Mouse (Mus musculus): ENCODE data around the gene Csnk2b. TPM values are rescaled to one million over a fixed set of nuclear protein-coding genes. Genes with fewer than 3 reads are reported as not detected.

Gene Csnk2b
- total RNA-seq, 2 experiments from 2014 or later: 186 to 187 TPM

DNA sequence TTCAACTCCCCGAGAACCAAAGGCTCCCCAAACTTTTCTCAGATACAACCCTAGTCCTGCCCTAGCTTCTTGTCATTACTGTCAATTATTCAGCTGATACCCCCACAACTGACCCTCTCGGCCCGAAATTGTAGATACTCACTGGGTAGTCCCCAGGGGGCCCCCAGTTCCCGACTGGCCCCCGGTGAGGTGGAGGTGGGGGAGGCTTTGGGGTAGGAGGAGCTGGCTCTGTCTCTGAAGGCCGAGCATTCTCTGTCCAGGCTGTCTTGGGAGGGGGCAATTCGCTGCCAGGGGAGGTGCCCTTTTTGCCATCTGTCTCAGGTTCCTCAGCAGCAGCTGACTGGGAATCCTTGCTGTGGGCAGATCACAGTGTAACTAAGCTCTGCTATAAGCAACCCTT, 37.8 kb upstream of the Csnk2b start:
- no peak overlapping the region for H3K4me3 ChIP-seq
- no peak for TF ChIP-seq CTCF (IDR thresholded peaks at IDR 0.05)
- intact Hi-C loops (cut with DNase I): no loop called here

DNA sequence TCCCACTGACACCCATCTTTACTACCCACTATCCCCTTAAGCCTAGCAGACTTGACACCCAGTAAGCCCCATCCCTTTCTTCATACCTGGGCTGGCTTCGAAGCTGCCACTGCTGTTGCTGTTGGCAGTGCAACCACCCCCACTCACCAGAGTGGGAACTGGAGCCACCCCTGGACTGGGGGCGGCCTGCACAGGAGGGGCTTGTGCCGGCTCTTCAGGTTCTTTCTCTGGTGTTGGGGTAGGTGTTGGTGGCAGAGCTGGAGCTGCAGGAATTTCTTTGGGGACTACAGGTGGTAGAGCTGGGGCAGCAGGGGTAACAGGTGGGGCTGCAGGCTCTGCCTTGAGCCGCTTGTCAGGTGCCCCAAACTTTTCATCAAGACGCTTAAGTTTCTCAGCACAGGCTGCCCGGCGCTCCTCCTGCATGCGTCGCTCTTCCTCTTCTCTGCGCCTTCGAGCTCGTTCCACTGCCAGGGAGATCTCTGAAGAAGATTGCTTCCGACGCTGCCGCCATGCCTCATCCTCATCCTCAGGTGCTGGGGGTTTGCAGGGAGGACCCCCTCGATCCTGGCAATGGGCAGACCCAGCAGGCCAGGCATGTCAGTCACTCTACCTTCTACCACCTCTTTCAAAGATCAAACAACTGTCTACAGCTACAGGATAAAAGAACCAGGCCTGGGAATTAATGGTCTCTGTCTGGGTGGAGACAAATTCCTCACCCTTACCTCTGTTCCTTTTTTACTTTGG, 37.2 kb upstream of the Csnk2b start:
- no peak overlapping the region for H3K27ac ChIP-seq
- H3K4me3 ChIP-seq: no peak overlapping the region
- no peak for TF ChIP-seq CTCF (IDR thresholded peaks at IDR 0.05)
- no peak for DNase-seq
- intact Hi-C loops (cut with DNase I): no loop called here

More for the DNA sequence above, 37.8 kb upstream of the Csnk2b start:
- H3K27ac ChIP-seq: no peak overlapping the region
- DNase-seq: no peak

DNA sequence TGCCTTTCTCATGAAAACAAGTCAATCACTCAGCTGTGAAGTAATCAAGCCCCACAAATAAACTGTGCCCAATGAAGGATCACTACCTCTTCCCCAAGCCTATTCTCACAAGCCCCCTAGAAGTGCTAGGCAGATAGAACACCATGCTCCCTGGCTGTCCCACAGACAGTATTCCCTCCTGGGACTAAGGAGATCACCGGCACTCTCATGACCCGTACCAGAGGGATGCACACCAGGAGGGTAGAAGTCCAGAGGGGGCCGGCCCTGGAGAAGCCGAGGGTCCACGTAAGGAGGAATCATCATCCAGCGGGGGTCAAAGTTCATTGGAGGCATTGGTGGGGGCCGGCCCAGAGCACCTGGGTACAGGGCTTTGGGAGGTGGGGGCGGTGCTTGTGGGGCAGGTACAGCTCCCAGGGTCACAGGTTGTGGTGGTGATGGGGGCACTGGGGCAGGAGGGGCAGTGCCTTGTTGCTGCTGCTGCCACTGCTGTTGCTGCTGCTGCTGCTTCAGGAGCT, 35.9 kb upstream of the Csnk2b start:
- Histone ChIP-seq H3K4me3 (no peak overlapping the region), H3K27ac (no peak overlapping the region)
- DNase-seq: no peak
- TF ChIP-seq CTCF (IDR thresholded peaks at IDR 0.05): no peak
- intact Hi-C loops (cut with DNase I): no loop called here

- intact Hi-C loops (cut with DNase I): no loop called here
- DNase-seq: no peak
- H3K4me3 ChIP-seq: no peak overlapping the region
- H3K27ac ChIP-seq: no peak overlapping the region
- TF ChIP-seq CTCF (IDR thresholded peaks at IDR 0.05): no peak
Measured at GRCm38 (mm10) chr17:35157254-35157653, 35.4 kb upstream of the Csnk2b start.

GRCm38 (mm10) chr17:35156461-35157200, 34.8 kb upstream of the Csnk2b start:
- TF ChIP-seq CTCF (IDR thresholded peaks at IDR 0.05): no peak
- intact Hi-C loops (cut with DNase I): no loop called here
- no peak overlapping the region for H3K4me3 ChIP-seq
- no peak overlapping the region for H3K27ac ChIP-seq
- no peak for DNase-seq

DNA sequence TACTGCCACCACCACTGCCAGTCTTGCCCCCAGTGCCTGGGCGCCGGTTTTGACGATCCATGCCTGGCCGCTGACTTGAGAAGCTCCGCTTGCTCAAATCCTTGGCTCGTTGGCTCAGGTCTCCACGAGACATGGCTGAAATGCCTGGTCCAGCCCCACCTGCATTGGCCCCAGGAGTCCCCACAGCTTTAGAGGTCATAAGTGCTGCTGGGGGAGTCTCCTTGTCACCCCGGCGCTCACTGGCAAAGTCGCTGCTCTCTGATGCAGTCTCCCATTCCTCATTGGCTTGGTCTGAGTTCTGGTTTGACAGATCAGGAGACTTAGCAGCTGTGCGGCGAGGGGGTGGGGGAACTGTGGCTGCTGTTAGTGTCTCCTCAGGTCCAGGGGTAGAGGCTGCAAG, 33.6 kb upstream of the Csnk2b start:
- no peak for DNase-seq
- Histone ChIP-seq H3K4me3 (no peak overlapping the region), H3K27ac (no peak overlapping the region)
- no peak for TF ChIP-seq CTCF (IDR thresholded peaks at IDR 0.05)
- intact Hi-C loops (cut with DNase I): no loop called here

- DNase-seq: no peak
- TF ChIP-seq CTCF (IDR thresholded peaks at IDR 0.05): no peak
- no peak overlapping the region for H3K4me3 ChIP-seq
- intact Hi-C loops (cut with DNase I): no loop called here
- H3K27ac ChIP-seq: no peak overlapping the region
Measured at GRCm38 (mm10) chr17:35154616-35155015, 32.8 kb upstream of the Csnk2b start.

DNA sequence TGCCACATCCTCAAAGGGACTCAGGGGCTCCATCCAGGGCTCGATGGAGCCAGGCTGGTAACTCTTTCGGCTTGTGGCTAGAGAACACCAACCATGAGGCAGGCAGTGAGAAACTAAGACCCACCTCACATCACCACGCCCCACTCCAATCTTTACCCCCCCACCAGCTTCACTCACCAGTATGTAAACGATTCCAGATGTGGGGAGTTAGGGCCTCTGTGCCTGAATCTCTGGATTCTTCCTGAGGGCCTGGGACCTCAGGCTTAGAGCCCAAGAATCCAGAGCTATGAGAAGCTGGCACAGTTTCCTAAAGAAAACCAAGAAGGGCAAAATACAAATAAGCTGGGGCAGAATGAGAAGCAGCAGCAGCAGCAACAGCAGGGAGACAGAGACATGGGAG, 32.1 kb upstream of the Csnk2b start:
- intact Hi-C loops (cut with DNase I): no loop called here
- DNase-seq: no peak
- Histone ChIP-seq H3K27ac (no peak overlapping the region), H3K4me3 (no peak overlapping the region)
- no peak for TF ChIP-seq CTCF (IDR thresholded peaks at IDR 0.05)

DNA sequence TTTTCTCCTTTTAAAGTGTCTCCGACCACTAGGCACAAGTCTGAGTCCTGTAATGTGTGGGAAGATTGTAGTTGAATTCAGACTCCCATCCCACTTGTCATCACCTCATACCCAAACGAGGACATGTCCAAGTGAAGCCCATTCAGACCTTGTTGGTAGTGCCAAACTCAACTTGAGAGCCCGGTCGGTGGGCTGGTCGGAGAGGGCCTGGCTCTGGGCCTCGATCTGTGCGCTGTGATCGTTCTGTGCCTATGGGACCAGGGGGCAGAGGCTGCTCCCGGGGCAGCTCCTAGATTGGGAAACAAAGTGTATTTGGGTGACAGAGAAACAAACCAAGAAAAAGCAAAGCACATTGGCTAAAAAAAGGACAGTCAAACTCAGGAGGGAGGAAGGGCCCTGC, 31.2 kb upstream of the Csnk2b start:
- no peak overlapping the region for H3K4me3 ChIP-seq
- intact Hi-C loops (cut with DNase I): no loop called here
- TF ChIP-seq CTCF (IDR thresholded peaks at IDR 0.05): no peak
- no peak for DNase-seq
- no peak overlapping the region for H3K27ac ChIP-seq

DNA sequence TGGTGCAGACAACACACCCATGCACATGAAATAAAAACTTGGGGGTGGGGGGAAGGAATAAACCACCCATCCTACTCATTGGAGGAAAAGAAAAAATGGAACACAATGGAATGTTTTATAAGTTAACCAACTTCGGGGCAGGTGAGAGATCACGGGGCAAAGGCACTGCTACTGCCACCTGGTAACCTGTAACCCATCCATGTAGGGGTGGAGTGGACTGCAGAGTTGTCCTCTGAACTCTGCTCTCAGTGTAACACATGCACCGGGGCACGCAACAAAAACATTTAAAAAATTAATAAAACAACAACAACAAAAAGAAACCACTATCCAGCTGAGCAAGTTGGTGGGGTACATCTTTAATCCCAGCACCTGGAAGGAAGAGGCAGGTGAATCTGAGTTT, 30.3 kb upstream of the Csnk2b start:
- intact Hi-C loops (cut with DNase I): no loop called here
- H3K4me3 ChIP-seq: no peak overlapping the region
- no peak overlapping the region for H3K27ac ChIP-seq
- DNase-seq: no peak
- no peak for TF ChIP-seq CTCF (IDR thresholded peaks at IDR 0.05)

- intact Hi-C loops (cut with DNase I): no loop called here
- DNase-seq: no peak
- H3K27ac ChIP-seq: peak overlapping the region; percentile 8; the same call in 1 of the 2 replicates
Measured at GRCm38 (mm10) chr17:35147922-35148639, 26.2 kb upstream of the Csnk2b start.

GRCm38 (mm10) chr17:35147348-35147747, 25.5 kb upstream of the Csnk2b start:
- intact Hi-C loops (cut with DNase I): no loop called here
- no peak for TF ChIP-seq CTCF (IDR thresholded peaks at IDR 0.05)
- H3K27ac ChIP-seq: no peak overlapping the region
- H3K4me3 ChIP-seq: no peak overlapping the region
- DNase-seq: no peak

More at GRCm38 (mm10) chr17:35147922-35148639, 26.2 kb upstream of the Csnk2b start:
- no peak overlapping the region for H3K4me3 ChIP-seq
- no peak for TF ChIP-seq CTCF (IDR thresholded peaks at IDR 0.05)

DNA sequence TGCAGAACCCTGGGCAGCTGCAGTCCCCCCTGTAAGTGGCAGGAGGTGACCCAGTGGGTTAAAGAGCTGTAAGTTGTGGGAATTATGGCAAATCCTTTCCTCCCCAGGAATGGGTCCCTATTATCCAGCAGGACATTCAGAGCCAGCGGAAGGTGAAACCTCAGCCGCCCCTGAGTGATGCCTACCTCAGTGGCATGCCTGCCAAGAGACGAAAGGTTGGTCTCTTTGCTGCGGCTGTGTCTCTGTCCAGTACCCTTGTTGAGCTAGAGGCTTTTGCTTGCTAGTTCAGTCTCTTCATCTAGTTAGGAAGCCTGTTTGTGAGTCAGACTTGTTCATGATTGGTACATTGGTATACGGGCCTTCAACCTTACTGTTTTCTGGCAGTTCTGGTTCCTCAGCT, 24.3 kb upstream of the Csnk2b start:
- no peak for DNase-seq
- H3K27ac ChIP-seq: no peak overlapping the region
- H3K4me3 ChIP-seq: no peak overlapping the region
- no peak for TF ChIP-seq CTCF (IDR thresholded peaks at IDR 0.05)
- intact Hi-C loops (cut with DNase I): no loop called here

Measured in gastrocnemius, adult 2 months (tissue).